Mouse (Mus musculus) MEL (cell line): ENCODE data around the gene Vps53.

Source experiments
- GATA1 ChIP-seq: IDR thresholded peaks from 2 replicates; pipeline ENCODE4 v1.6.1; 2011; ENCODE audit warnings: low read depth, low read length, improper control_type of control experiment
- POLR2A ChIP-seq, 2 experiments: IDR thresholded peaks; 2 replicates each; pipeline ENCODE4 v1.6.1; 2011 to 2012; ENCODE audit warnings: low read length in 2 of 2, mild to moderate bottlenecking in 2 of 2, control low read depth in 1 of 2, improper control_type of control experiment in 1 of 2, low read depth in 1 of 2, moderate library complexity in 1 of 2; ENCODE audit not compliant: control insufficient read depth in 1 of 2, insufficient read depth in 1 of 2, poor library complexity in 1 of 2
- POLR2AphosphoS2 ChIP-seq: IDR thresholded peaks from 2 replicates; pipeline ENCODE4 v1.6.1; 2011; ENCODE audit warnings: low read length, improper control_type of control experiment
- SIN3A ChIP-seq: IDR thresholded peaks from 2 replicates; pipeline ENCODE4 v1.6.1; 2012; ENCODE audit warnings: low read length, improper control_type of control experiment, inconsistent platforms

GRCm38 (mm10) chr11:76216049-76216540 lies 36.6 kb upstream of the Vps53 start:
- TF ChIP-seq POLR2A (IDR thresholded peaks at IDR 0.05; ENCODE audit: control insufficient read depth in 1 of 2, insufficient read depth in 1 of 2, low read depth in 1 of 2, low read length in 2 of 2, poor library complexity in 1 of 2), result no peak
- no peak for TF ChIP-seq SIN3A
- TF ChIP-seq POLR2AphosphoS2, result peak; percentile 2; the same call in 1 of the 2 replicates
- TF ChIP-seq GATA1, result no peak; the same call in 1 of the 2 replicates
